Mouse (Mus musculus): ENCODE results near the gene Exph5. TPM values are rescaled to one million over a fixed set of nuclear protein-coding genes. Genes with fewer than 3 reads are reported as not detected.

Exph5 gene
- polyA plus RNA-seq, 1 experiment: 2.6 TPM

- Histone ChIP-seq H3K27me3 (ENCODE audit: control insufficient read depth, insufficient read depth, low read length) (no peaks in the 10 kb centered on the region), H3K27ac (ENCODE audit: insufficient read depth, low read depth, low read length) (no peak overlapping the region), H3K36me3 (ENCODE audit: control insufficient read depth, insufficient read depth, low read length) (no peaks in the 10 kb centered on the region), H3K4me1 (ENCODE audit: control insufficient read depth, insufficient read depth, insufficient read length, low read length) (peaks cover 3% of the 10 kb centered on the region; the same call in 1 of the 2 replicates), H3K4me3 (ENCODE audit: low read depth, low read length) (peak overlapping the region; percentile 15; the same call in 1 of the 2 replicates)
- no peak for TF ChIP-seq POLR2A (IDR thresholded peaks at IDR 0.05; ENCODE audit: low read depth, low read length)
- TF ChIP-seq CTCF (IDR thresholded peaks at IDR 0.05; ENCODE audit: extremely low read depth, insufficient read length, insufficient replicate concordance, low read depth, low read length): no peak
- WGBS: 24% methylated on average over 3 of the region's 3 CpGs
These were observed 40.5 kb downstream of the Exph5 start for GRCm38 (mm10) chr9:53341981-53342380.

GRCm38 (mm10) chr9:53344646-53345432 is 43.4 kb downstream of the Exph5 start:
- peaks cover 3% of the 10 kb centered on the region for H3K4me1 ChIP-seq (ENCODE audit: control insufficient read depth, insufficient read depth, insufficient read length, low read length)
- no peak overlapping the region for H3K4me3 ChIP-seq (ENCODE audit: low read depth, low read length)
- no peaks in the 10 kb centered on the region for H3K27me3 ChIP-seq (ENCODE audit: control insufficient read depth, insufficient read depth, low read length)
- no peak overlapping the region for H3K27ac ChIP-seq (ENCODE audit: insufficient read depth, low read depth, low read length)
- WGBS: 70% methylated on average over 9 of the region's 9 CpGs
- TF ChIP-seq CTCF (IDR thresholded peaks at IDR 0.05; ENCODE audit: extremely low read depth, insufficient read length, insufficient replicate concordance, low read depth, low read length) (no peak), POLR2A (IDR thresholded peaks at IDR 0.05; ENCODE audit: low read depth, low read length) (no peak)
- 0 out of 2 replicates have a peak, but pooled peaks cover 2% of the 10 kb centered on the region for H3K36me3 ChIP-seq (ENCODE audit: control insufficient read depth, insufficient read depth, low read length)

- TF ChIP-seq CTCF (IDR thresholded peaks at IDR 0.05; ENCODE audit: extremely low read depth, insufficient read length, insufficient replicate concordance, low read depth, low read length) (no peak), POLR2A (IDR thresholded peaks at IDR 0.05; ENCODE audit: low read depth, low read length) (no peak)
- Histone ChIP-seq H3K4me1 (ENCODE audit: control insufficient read depth, insufficient read depth, insufficient read length, low read length) (peaks cover 3% of the 10 kb centered on the region), H3K4me3 (ENCODE audit: low read depth, low read length) (no peak overlapping the region), H3K27ac (ENCODE audit: insufficient read depth, low read depth, low read length) (0 out of 2 replicates have a peak overlapping the region, but pooled peaks have one; percentile 12), H3K36me3 (ENCODE audit: control insufficient read depth, insufficient read depth, low read length) (0 out of 2 replicates have a peak, but pooled peaks cover 2% of the 10 kb centered on the region), H3K27me3 (ENCODE audit: control insufficient read depth, insufficient read depth, low read length) (no peaks in the 10 kb centered on the region)
- 23% methylated on average over 3 of the region's 3 CpGs for WGBS
These were observed 44.3 kb downstream of the Exph5 start for GRCm38 (mm10) chr9:53345728-53346127.

GRCm38 (mm10) chr9:53346402-53346801 is 44.9 kb downstream of the Exph5 start:
- 57% methylated on average over 6 of the region's 6 CpGs for WGBS
- no peak for TF ChIP-seq CTCF (IDR thresholded peaks at IDR 0.05; ENCODE audit: extremely low read depth, insufficient read length, insufficient replicate concordance, low read depth, low read length)
- TF ChIP-seq POLR2A (IDR thresholded peaks at IDR 0.05; ENCODE audit: low read depth, low read length): no peak
- H3K27me3 ChIP-seq (ENCODE audit: control insufficient read depth, insufficient read depth, low read length): no peaks in the 10 kb centered on the region
- no peak overlapping the region for H3K27ac ChIP-seq (ENCODE audit: insufficient read depth, low read depth, low read length)
- H3K4me3 ChIP-seq (ENCODE audit: low read depth, low read length): no peak overlapping the region
- peaks cover 3% of the 10 kb centered on the region for H3K4me1 ChIP-seq (ENCODE audit: control insufficient read depth, insufficient read depth, insufficient read length, low read length)
- 0 out of 2 replicates have a peak, but pooled peaks cover 2% of the 10 kb centered on the region for H3K36me3 ChIP-seq (ENCODE audit: control insufficient read depth, insufficient read depth, low read length)

- no peak overlapping the region for H3K4me3 ChIP-seq (ENCODE audit: low read depth, low read length)
- no peaks in the 10 kb centered on the region for H3K27me3 ChIP-seq (ENCODE audit: control insufficient read depth, insufficient read depth, low read length)
- WGBS: 33% methylated on average over 1 of the region's 1 CpGs
- H3K27ac ChIP-seq (ENCODE audit: insufficient read depth, low read depth, low read length): no peak overlapping the region
- H3K4me1 ChIP-seq (ENCODE audit: control insufficient read depth, insufficient read depth, insufficient read length, low read length): peaks cover 3% of the 10 kb centered on the region
- no peak for TF ChIP-seq CTCF (IDR thresholded peaks at IDR 0.05; ENCODE audit: extremely low read depth, insufficient read length, insufficient replicate concordance, low read depth, low read length)
- TF ChIP-seq POLR2A (IDR thresholded peaks at IDR 0.05; ENCODE audit: low read depth, low read length): no peak
- 0 out of 2 replicates have a peak, but pooled peaks cover 2% of the 10 kb centered on the region for H3K36me3 ChIP-seq (ENCODE audit: control insufficient read depth, insufficient read depth, low read length)
These were observed 47.7 kb downstream of the Exph5 start for GRCm38 (mm10) chr9:53349211-53349610.

GRCm38 (mm10) chr9:53350331-53350730 is 48.9 kb downstream of the Exph5 start:
- Histone ChIP-seq H3K4me1 (ENCODE audit: control insufficient read depth, insufficient read depth, insufficient read length, low read length) (no peaks in the 10 kb centered on the region; the same call in 1 of the 2 replicates), H3K27ac (ENCODE audit: insufficient read depth, low read depth, low read length) (no peak overlapping the region), H3K36me3 (ENCODE audit: control insufficient read depth, insufficient read depth, low read length) (0 out of 2 replicates have a peak, but pooled peaks cover 2% of the 10 kb centered on the region), H3K27me3 (ENCODE audit: control insufficient read depth, insufficient read depth, low read length) (no peaks in the 10 kb centered on the region), H3K4me3 (ENCODE audit: low read depth, low read length) (no peak overlapping the region)
- TF ChIP-seq CTCF (IDR thresholded peaks at IDR 0.05; ENCODE audit: extremely low read depth, insufficient read length, insufficient replicate concordance, low read depth, low read length) (no peak), POLR2A (IDR thresholded peaks at IDR 0.05; ENCODE audit: low read depth, low read length) (no peak)
- 92% methylated on average over 2 of the region's 2 CpGs for WGBS

GRCm38 (mm10) chr9:53351899-53352298 is 50.4 kb downstream of the Exph5 start:
- 86% methylated on average over 6 of the region's 6 CpGs for WGBS
- Histone ChIP-seq H3K4me1 (ENCODE audit: control insufficient read depth, insufficient read depth, insufficient read length, low read length) (peaks cover 2% of the 10 kb centered on the region), H3K36me3 (ENCODE audit: control insufficient read depth, insufficient read depth, low read length) (0 out of 2 replicates have a peak, but pooled peaks cover 2% of the 10 kb centered on the region), H3K4me3 (ENCODE audit: low read depth, low read length) (no peak overlapping the region), H3K27ac (ENCODE audit: insufficient read depth, low read depth, low read length) (no peak overlapping the region), H3K27me3 (ENCODE audit: control insufficient read depth, insufficient read depth, low read length) (no peaks in the 10 kb centered on the region)
- TF ChIP-seq CTCF (IDR thresholded peaks at IDR 0.05; ENCODE audit: extremely low read depth, insufficient read length, insufficient replicate concordance, low read depth, low read length): no peak
- TF ChIP-seq POLR2A (IDR thresholded peaks at IDR 0.05; ENCODE audit: low read depth, low read length): no peak
